Mouse (Mus musculus) A20 (cell line): ENCODE data around the gene Ace.

ENCODE experiments used
- DNase-seq: peaks from one replicate; pipeline ENCODE4 v3.0.0-alpha.2; 2011; ENCODE audit warnings: low read depth, low spot score

Ace gene

DNA sequence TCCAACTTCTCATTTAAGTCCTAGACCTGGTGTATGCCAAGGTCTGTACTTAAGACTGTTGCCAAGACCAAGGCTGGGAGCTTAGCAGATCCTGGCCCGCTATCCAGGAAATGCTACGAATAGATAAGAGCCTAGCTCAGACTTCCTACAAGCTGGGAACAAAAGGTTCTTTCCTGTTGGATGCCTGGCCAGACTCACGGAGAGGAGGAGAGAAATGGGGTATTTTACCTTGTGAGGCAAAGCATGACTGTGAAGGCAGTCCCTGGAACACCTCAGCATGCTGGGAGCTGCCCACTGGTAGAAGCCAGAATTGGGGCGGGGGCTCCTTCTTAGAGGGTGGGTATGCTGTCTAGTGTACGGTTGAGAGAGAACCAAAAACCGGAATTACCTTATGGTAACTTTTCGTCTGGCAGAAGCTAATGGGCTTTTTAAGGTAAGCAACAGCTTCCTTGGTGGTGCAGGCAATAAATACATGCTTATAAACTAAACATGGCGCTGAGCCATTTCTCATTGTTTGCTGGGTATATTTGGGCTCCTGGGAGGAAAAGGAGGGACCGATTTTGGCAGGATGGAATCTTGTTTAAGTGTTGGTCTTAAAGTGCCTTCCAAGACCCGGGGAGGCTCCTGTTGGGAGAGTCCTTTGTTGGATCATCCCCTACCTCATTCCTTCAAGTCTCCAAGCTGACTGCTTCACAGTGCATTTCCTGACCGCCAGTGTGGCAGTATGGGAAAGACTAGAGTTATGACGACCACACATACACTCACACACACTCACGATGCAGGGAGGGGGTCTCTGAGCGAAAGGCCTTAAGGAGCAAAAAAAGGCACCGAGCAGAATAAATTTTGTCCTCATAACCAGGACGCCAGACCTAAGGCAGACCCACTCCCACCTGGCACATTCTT is 22.7 kb upstream of the Ace start:
- no peak for DNase-seq

DNA sequence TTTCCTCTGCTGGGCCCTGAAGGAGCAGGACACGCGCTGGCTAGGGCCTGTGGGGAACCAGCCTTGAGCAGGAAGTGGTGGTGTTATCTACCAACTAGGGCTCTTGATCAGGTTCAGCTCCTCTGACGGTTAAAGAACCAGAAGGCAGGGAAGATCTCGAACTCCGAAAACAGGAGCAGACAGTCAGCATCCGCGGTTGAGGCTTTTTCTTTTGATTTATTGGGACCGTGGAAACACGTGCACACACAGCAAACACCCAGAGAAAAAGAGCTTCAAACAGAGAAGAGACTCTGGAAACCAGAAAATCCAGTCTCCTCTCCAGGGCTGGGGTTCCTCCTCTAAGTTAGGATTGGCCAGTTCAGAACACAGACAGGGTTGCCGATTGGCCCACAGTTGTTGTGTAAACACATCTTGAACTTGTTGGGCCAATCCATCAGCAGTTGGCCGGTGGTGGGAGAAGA is 21.0 kb upstream of the Ace start:
- DNase-seq, result no peak

DNA sequence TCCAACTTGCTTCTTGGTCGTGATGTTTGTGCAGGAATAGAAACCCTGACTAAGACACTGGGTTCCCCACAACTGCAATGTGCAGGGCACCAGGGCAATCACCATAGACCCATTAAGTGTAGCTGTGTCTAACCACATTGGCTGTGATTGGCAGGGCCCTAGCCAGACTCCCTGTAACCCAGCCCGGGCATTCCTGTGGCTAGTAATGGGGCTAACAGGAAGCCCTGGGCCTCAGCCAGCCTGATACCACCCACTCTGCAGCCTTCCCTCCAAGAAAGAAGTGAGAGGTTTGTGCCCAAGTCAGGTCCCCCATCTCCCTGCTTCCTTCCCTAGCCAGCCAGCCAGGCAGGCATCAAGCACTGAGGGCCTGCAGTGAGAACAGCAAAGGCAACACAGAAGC is 19.5 kb upstream of the Ace start:
- DNase-seq, result no peak

DNA sequence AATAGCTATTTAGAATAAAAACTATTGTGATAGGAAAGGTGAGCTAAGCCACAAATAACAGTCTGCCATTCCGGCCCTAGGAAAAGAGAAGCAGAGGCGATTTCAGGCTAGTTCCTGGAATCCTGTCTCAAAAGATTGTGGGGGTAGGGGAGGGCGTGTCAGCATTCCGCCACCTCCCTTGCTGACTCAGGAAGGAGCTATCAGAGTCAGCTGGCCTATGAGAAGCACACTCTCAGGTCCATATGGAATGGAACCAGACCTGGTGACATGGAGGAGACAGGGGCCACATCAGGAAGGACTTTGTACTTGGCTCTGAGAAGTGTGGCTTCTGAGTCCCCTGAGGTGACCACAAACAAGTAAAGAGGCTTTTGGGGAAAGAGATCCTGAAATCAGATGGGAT is 17.2 kb upstream of the Ace start:
- DNase-seq, result no peak

DNA sequence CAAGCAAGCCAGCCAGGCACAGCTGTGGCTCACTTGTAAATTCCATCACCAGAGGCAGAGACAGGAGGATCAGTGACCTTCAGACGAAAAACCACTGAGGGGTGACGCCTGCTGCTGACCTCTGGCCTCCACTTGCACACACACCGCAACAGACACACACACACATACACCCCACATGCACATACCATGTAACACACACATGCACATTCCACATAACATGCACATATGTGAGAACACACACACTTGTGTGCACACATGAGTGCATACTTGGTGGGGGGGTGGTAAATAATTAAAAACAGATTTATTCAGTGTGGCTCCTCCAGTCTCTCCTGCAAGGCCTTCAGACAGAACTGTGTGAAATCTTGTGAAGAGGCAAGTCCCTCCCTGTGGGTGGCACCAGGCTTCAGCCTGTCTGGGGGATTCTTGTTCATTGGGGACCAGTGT is 16.1 kb upstream of the Ace start:
- no peak for DNase-seq

DNA sequence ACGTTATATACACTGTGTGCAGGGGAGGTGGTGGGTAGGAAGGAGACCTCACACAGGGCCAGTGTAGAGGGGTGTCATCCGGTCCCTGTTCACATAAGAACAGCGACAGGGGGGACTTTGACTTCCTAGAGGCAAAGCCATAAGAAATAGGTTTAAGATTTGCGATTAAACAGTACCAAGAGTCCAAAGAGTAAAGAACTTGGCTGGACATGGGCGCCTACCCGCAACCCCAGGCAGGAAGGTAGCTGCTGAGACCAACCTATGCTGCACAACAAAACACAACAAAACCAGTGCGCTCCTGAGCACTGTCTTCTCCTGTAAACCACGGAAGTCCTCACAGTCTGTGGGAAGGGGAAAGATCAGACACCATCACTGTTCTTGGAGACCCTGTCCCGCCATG is 15.6 kb upstream of the Ace start:
- DNase-seq, result no peak

DNA sequence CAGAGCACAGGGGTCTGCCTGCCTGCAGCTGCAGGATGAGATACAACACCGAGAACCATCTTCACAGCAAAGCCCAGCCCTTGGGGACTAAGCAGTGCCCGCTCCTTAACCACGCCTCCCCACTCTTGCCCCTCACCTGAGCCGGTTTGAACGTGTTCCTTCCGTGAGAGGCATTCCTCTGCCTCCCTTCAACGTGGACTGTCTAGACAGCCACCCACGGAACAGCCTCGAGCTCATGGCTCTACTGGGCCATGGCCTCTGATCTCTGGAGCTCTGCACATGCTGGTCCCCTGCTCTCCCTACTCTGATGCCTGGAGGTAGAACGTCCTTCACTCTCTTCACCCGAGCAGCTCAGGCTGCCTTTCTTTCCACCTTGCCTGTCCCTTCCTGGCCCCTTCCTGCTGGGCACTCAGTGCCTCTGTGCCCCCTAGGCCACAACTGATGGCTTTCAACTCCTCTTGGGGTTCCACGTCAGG is 14.8 kb upstream of the Ace start, which contains the start of gene Cyb561:
Gene Cyb561 (minus strand): TSS at position 426 of the 476 bp plus-strand sequence.
- no peak for DNase-seq

DNA sequence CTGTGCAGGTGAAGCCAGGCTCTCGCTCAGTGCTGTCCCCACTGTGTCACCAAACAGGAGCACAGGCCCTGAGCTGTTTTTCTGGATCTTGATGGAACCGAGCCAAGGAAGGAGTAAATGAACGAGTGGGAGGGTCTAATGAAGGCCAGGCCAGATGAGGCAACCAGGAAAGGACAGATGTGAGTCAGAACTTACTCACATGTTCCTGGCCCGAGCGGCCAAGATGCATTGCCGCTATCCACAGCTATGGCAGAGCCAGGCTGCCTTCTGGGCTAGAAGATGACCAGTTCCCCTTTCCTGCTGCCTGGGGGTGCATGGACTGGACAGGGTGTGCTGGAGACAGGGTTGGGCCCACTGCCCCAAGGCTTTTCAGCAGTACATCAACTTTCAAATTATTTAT is 14.3 kb upstream of the Ace start:
- no peak for DNase-seq

DNA sequence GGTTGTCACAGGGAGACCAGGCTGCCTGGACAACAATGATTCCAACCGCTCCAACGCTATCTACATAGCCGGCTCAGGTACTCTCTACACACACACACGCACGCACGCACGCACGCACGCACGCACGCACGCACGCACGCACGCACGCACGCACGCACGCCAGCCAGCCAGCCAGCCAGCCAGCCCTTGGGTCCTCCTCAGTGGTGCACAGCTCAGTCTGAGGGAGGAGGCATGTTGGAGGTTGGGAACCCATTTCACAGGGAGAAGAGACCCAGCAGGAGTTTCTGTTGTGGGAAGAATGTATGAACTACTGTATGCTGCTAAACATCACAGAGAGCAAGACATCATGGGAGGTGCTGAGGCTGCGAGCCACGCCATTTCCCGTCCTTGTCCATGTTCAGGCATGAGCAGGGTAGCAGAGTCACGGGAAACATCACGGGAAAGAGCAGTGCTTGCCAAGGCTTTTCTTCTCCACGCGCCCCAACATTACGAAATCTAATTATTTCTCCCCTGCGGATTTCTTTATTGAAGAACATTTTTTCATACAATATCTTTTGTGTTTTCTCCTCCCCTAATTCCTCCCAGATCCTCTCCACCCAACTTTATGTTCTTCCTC is 11.8 kb upstream of the Ace start:
- DNase-seq, result no peak

DNA sequence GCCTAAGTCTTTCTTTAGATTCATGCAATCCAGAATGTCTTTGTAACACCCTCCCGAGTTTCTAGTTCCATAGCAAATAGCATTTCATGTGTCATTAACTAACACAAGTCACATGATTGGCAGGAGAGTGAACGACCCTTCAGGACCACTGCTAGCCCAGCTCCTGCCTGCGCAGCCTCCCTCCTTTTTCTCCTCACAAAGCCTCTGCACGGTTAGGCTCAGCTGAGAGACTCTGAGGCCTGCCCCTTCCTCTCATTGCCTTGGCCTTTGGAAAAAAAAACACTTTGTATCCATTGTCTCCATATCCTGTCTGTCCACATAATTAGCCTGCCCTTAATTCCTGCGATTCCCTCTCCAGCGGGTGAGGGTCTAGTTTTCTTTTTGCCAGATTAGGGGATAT is 10.2 kb upstream of the Ace start:
- DNase-seq, result no peak

DNA sequence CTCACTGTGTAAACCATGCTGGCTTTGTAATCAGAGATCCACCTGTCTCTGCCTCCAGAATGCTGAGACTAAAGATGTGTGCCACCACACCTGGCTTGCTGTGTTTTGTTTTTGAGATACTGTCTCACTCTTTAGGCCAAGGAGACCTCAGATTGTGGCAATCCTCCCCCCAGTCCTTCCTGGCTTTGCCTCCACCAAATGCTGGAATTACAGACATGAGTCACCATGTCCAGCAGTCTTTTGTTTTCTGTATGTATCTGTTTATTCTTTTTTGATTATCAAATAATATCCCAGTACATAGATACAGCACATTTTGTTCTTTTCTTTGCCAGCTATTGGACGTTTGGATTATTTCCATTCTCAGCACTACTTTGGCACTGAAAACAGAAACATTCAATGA is 9.2 kb upstream of the Ace start:
- no peak for DNase-seq

DNA sequence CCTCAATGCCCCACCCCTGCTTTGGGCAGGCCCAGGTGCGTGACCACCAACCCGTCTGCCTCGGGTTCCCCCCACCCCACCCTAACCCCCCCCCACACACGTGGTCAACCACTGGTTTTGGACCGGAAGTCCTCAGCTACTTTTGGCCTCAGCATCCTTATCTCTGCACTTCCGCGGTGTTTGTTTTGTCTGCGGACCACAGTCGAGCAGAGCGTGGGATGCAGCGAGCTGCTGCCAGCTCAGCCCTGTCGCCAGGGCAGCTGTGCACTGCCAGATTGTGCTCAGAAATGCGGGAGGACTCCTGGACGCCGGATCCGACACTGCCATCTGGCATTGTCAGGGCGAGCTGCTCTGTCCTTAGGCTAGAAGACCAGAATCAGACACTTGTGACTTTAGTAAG is 8.4 kb upstream of the Ace start:
- DNase-seq, result no peak

DNA sequence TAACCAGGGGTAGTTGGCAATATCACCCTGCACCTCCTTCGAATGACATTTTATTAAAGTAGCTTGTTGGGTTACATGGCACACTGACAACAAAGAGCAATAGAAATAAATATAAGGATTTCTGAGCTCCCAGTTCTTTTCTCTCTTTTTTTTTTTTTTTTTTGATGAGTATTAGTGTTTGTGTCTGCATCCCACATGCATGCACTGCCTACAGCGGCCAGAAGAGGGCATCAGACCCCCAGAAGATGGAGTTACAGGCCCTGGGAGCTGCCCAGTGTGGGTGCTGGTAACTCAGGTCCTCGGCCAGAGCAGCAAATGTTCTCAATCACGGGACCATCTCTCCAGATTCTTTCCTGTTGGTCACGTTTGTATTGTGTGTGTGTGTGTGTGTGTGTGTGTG is 3.1 kb upstream of the Ace start:
- DNase-seq, result peak; percentile 31

DNA sequence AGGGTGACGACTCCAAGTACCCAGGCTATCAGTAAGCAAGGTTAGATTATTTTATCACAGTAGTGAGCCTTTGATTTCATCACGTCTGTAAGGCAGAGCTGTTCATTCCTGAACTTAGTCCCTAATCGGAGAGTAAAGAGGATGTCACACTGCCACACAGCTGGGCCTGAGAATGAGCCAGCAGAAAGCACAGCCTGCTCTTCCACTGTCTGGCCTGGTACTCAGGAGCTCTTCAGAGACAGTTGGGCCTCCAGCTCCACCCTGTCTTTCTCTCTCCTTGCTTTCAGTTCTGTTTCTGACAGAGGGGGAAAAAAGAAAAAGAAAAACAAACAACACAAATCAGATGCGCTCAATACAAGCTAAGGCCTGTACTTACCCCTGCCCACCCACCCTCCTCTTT is 1.5 kb upstream of the Ace start:
- no peak for DNase-seq

DNA sequence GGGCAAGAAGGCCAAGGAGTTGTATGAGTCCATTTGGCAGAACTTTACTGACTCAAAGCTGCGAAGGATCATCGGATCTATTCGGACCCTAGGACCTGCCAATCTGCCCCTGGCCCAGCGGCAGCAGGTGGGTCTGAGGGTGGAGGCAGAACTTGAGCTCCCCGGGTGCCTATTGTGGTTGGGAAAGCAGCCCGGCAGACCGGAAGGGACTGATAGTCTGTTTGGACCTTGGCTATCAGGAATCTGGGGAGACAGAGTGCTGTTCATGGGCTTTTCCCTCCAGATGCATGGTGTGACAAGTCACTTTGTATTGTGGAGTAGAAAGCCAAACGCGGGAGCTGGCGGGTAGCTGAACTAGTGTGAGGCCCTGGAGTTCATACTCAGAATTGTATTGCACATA is 1.2 kb downstream of the Ace start:
- no peak for DNase-seq

DNA sequence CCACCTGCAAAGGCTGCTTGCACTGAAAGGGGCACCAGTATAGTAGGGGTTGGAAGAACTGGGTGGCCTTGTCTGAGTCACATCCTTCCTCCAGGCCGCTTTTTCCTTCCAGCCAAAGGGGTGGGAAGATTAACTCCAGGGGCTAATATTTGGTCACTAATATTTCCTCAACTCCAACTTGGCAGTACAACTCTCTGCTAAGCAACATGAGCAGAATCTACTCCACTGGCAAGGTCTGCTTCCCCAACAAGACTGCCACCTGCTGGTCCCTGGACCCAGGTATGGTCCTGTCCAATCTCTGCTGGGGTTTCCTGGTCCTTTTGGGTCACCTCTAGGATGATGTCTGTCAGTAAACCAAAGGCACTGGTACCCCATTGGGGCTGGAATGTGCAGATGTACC is 1.8 kb downstream of the Ace start:
- peak; percentile 22 for DNase-seq

DNA sequence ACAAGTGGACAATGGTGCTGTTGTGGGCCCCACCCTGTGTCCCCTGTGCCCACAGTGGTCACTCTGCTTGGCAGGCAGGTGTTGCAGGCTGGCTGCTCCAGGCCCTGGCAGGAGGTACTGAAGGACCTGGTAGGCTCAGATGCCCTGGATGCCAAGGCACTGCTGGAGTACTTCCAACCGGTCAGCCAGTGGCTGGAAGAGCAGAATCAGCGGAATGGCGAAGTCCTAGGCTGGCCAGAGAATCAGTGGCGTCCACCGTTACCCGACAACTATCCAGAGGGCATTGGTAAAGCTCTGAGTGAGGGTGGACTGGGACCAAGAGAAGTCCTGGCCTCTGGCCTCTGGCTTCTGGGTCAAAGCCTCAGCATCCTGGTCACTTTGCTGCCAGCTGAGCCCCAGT is 6.8 kb downstream of the Ace start:
- DNase-seq, result no peak

DNA sequence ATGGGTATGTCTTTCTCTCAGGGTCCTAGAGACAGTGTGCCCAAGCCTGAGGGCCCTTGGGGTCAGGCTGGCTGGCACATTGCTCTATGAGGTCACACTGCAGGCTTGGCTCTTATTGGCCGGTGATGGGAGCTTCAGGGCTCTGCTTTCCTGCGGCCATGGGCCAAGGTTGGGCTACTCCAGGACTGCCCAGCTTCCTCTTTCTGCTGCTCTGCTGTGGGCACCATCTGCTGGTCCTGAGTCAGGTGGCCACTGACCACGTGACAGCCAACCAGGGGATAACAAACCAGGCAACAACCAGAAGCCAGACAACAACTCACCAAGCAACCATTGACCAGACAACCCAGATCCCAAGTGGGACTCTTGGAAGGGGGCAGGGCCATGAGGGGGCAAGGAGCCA is 7.3 kb downstream of the Ace start:
- no peak for DNase-seq

DNA sequence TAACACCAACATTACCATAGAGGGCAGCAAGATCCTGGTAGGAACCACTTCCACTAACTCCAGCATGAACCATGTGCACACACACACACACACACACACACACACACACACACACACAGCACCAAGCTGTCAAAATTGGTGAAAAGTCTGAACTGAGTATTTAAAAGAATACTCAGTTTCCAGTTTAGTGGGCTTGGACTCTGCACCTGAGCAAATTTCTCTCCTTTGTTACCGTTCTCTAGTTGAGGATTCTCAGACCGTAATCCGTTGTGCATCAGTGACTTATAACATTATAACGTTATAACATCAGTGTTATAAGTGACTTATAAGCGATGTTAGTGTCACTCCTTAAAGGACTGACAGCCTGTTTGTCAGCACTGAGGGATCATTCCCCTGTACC is 7.9 kb downstream of the Ace start:
- DNase-seq, result no peak

DNA sequence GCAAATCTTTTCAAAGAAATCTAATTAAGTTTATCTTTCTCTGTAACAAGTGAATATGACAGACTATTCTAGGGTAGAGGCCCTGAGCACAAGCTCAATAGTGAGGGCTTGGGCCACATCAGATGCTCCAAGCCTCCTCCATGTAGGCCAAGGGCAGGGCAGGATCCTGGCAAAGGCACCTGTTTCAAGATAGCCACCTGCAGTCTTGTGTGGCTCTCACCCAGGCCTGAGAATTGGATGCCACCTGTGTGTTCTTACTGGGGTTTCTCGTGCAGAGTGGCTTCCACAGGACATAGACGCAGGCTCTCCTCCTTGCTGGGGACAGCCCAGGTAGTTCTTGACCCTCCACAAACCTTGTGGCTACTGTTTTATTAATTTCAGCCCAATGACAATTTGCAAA is 10.5 kb downstream of the Ace start:
- no peak for DNase-seq

DNA sequence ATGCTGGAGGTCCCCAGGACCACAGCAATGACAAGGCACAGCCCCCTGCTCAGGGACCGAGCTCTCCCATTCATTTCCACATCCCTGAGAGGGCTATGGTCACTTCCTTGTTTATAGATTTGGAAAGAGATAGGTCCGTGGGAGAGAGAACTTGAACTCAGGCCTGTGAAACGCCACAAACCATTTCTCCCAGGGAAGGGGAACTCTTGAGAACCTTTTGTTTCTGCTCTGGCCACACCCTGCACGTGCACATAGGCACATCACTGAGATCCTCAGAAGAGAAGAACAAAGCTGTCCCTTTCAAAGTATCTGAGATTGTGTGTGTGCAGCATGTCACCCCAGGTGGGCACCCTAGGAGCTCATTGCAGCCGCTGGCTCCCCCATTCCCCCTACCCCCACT is 10.9 kb downstream of the Ace start:
- no peak for DNase-seq

DNA sequence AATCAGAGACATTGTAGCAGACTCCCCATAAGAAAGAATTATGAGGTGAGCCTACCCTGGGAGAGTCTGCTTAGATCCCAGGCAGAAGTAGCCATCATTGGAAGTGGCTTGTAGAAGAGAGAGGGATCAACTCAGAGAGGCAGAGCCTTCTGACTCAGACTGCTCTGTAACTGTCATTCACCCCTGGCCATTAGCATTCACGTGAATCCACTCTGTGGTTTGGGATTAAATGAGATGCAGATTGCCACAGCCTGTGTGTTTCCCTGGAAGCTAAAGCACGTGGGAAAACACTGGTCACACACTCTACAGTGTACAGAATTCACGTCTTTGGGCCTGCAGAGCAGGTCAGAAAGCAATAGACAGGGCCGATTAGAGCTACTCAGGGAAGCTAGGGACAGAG is 16.7 kb downstream of the Ace start:
- DNase-seq, result no peak

DNA sequence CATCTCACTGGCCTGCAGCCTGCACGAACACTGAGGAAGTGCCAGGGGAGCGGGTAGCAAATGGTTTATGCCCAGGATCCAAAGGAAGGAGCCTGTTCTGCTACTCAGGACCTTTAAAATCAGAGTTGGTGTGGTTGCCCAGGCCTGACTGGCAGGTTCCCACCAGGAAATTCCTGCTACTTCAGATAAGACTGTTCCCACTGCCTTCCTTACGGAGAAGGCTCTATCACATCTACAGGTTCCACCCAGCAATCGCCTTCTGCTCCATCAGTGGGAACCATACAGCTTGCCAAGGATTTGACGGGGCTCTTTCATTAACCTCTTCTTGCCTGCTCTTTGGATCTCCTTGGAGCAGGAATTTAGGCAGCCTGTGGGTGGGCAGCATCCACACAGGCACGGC is 19.7 kb downstream of the Ace start:
- DNase-seq, result no peak
